Mouse (Mus musculus): ENCODE data around the gene Trim65.

DNA sequence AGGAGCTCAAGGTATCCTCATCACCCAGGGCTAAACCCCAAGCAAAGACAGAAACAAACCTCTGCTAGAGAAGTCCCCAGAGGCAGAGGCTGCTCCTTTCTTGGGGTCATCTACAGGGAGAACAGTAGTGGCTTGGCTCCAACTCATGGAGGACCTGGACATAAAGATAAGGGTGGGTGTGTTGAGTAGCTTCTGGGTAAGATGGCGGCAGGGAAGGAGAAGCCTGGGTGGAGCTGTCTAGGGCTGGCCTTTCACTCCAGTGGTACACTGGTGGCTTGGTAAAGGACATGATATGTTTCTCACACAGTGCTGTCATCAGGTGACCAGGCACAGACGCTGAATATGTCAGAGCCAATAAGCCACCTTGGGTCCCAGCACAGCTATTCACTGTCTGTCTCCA, 20.0 kb upstream of the Trim65 start:
- TF ChIP-seq CTCF (IDR thresholded peaks at IDR 0.05; ENCODE audit: low read depth, low read length) (no peak), POLR2A (IDR thresholded peaks at IDR 0.05; ENCODE audit: borderline replicate concordance, low read depth, low read length) (no peak)
